Mouse (Mus musculus) brain, embryonic 14.5 days (tissue): Measurements from ENCODE around the gene Naf1.

Experiments used
- CTCF ChIP-seq: fragments of 200-500 bp; IDR thresholded peaks from 2 replicates; pipeline ENCODE4 v1.5.1; 2012; ENCODE audit warnings: inconsistent platforms, mild to moderate bottlenecking, moderate library complexity, borderline replicate concordance; ENCODE audit not compliant: insufficient read depth, insufficient read length; ENCODE audit errors: extremely low read depth
- POLR2A ChIP-seq: fragments of 200-500 bp; IDR thresholded peaks from 2 replicates; pipeline ENCODE4 v1.6.1; 2012; ENCODE audit warnings: mild to moderate bottlenecking, inconsistent platforms, borderline replicate concordance; ENCODE audit not compliant: poor library complexity, insufficient read depth, insufficient read length, severe bottlenecking; ENCODE audit errors: extremely low read depth

GRCm38 (mm10) chr8:66860023-66860422 lies at the start of gene Naf1:
- TF ChIP-seq POLR2A (no peak), CTCF (no peak)
